Mouse (Mus musculus): ENCODE results near the gene Rpl28. TPM values are rescaled to one million over a fixed set of nuclear protein-coding genes. Genes with fewer than 3 reads are reported as not detected.

Gene Rpl28
- 203 and 211 TPM in 2 replicates for polyA plus RNA-seq (2014; fragmentation: Nextera tagmentation; extraction: Ambion mirVana)

DNA sequence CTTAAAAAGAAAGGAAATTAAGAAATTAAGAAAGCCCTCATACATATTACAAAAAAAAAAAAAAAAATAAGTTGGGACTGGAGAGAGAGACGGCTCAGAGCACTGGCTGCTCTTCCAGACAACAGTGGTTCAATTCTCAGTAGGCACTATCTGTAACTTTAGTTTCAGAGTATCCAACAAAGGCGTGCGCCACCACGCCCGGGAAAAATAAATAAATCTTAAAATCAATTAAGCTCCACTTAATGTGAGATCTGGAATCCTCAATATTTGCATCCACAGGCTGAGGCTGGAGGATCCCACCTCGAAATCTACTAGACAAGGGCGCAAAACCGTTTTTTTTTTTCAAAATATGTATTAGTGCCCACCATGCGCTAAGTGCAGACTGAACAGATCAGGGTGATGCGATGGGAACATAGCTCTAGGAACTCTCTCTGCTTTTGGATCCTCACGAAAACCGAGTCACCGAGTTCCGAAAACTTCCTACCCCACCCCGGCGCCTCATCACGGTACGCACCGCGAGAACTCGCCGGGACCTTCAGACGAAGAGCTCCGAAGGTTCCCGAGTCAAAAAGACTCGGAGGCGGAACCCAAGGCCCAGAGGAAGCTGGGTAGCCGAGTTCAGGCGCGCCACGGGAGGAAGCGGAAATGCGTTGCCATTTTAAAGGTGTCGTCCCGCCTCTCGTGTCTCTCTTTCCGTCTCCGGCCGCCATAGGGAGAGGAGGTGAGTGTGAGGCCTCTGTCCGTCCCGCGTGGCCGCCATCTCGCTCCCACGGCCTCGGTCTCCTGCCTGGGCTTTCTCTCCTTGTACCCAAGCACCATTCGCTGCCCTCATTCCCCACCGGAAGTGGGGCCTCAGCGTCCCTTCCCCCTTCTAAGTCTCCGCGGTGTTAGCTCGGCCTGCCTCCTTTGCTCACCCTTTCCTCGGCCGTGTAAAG lies at the start of gene Rpl28:
Gene Rpl28 (plus strand): TSS at position 597 of the 935 bp plus-strand sequence.
- Histone ChIP-seq H3K4me3 (ENCODE audit: low read depth, low read length) (peak within 1 kb of the TSS; percentile 70), H3K4me1 (ENCODE audit: control insufficient read depth, insufficient read depth, low read length) (peaks cover 13% of the 10 kb centered on the region), H3K4me2 (peak within 1 kb of the TSS; percentile 76), H3K27ac (ENCODE audit: low read depth, low read length) (peak within 1 kb of the TSS; percentile 78), H3K9me3 (ENCODE audit: control insufficient read depth, low read length) (no peaks in the 10 kb centered on the region), H3K36me3 (ENCODE audit: control insufficient read depth, insufficient read depth, low read length) (peaks cover 13% of the 10 kb centered on the region), H3K9ac (ENCODE audit: low read length) (peak within 1 kb of the TSS; percentile 92), H3K27me3 (ENCODE audit: control insufficient read depth, insufficient read depth, low read length) (peaks cover 11% of the 10 kb centered on the region; the same call in 1 of the 2 replicates)
- DNase-seq (ENCODE audit: low spot score, missing footprints) = peak; percentile 99
- ATAC-seq (ENCODE audit: low FRiP score) = peak; percentile 92
- 2% methylated on average over 54 of the region's 54 CpGs for WGBS

DNA sequence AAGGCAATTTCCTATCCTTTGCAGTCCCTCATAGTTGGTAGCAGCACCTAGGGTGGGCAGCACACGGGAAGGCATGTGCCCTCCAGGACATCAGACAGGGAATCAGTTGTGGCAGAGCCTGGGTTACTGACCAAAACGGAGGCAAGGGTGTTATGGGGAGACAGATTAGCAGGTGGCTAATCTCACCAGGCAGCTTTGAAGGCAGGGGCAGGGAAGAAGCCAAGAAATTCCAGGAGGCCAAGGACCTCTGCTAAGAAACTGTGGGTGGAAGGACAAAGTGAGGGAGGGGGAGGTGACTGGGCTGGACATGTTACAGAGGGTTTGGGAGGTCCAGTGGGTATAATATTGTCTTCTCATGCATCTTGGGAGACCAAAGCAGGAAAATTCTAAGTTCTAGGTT lies 49.3 kb upstream of the Rpl28 start:
- no peak for ATAC-seq (ENCODE audit: low FRiP score)
- no peak for DNase-seq (ENCODE audit: low spot score, missing footprints)
- Histone ChIP-seq H3K9me3 (ENCODE audit: control insufficient read depth, low read length) (no peaks in the 10 kb centered on the region), H3K27me3 (ENCODE audit: control insufficient read depth, insufficient read depth, low read length) (no peaks in the 10 kb centered on the region), H3K36me3 (ENCODE audit: control insufficient read depth, insufficient read depth, low read length) (no peaks in the 10 kb centered on the region), H3K9ac (ENCODE audit: low read length) (no peak overlapping the region), H3K27ac (ENCODE audit: low read depth, low read length) (no peak overlapping the region), H3K4me1 (ENCODE audit: control insufficient read depth, insufficient read depth, low read length) (peaks cover 19% of the 10 kb centered on the region), H3K4me2 (no peak overlapping the region), H3K4me3 (ENCODE audit: low read depth, low read length) (no peak overlapping the region)
- WGBS = 76% methylated on average over 2 of the region's 2 CpGs

DNA sequence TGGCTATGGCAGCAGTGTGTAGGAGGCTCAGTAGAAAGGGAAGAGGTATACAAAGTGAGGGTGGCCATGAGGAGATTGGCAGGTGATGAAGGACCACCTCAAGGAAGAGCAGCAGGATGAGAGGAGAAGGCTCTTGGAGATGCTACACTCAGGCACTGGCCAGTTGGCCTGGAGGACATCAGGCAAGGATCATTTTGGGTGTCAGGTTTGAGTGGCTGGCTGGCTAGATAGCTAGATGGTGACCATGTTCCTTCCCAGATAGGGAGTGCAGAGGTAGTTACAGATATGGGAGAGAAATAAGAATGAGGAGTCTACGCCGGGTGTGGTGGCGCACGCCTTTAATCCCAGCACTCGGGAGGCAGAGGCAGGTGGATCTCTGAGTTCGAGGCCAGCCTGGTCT lies 47.8 kb upstream of the Rpl28 start:
- Histone ChIP-seq H3K36me3 (ENCODE audit: control insufficient read depth, insufficient read depth, low read length) (no peaks in the 10 kb centered on the region), H3K9ac (ENCODE audit: low read length) (no peak overlapping the region), H3K4me1 (ENCODE audit: control insufficient read depth, insufficient read depth, low read length) (peaks cover 19% of the 10 kb centered on the region), H3K4me2 (no peak overlapping the region), H3K27ac (ENCODE audit: low read depth, low read length) (no peak overlapping the region), H3K4me3 (ENCODE audit: low read depth, low read length) (no peak overlapping the region), H3K9me3 (ENCODE audit: control insufficient read depth, low read length) (no peaks in the 10 kb centered on the region), H3K27me3 (ENCODE audit: control insufficient read depth, insufficient read depth, low read length) (no peaks in the 10 kb centered on the region)
- no peak for ATAC-seq (ENCODE audit: low FRiP score)
- WGBS = 97% methylated on average over 6 of the region's 6 CpGs
- DNase-seq (ENCODE audit: low spot score, missing footprints) = no peak

DNA sequence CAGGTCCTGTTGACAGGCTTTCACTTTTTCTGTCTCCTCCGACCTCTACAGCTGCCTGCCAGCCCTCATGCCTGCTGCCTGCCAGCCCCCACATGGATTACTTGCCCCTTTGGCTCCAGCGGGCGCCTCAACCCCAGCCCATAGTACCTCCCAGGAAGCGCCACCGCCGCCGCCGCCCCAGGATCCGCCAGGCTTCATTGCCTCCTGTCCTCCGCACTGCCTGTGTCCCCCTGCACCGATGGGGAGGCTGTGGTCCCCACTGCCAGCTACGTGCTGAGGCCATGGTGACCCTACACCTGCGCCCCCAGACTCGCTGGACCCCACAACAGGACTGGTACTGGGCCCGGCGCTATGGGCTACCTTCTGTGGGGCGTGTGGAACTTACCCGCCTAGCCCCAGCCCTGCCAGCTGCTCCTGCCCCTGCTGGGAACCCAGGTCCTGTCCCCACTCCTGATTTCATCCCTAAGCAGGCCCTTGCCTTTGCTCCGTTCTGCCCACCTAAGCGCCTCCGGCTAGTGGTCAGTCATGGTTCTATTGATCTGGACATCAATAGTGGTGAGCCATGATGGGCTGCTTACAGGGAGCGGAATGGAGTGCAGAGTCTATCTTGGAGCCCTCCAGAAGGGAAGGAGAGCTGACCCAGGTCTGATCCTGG lies 46.2 kb upstream of the Rpl28 start:
- H3K27me3 ChIP-seq (ENCODE audit: control insufficient read depth, insufficient read depth, low read length) = no peaks in the 10 kb centered on the region
- peaks cover 9% of the 10 kb centered on the region for H3K4me1 ChIP-seq (ENCODE audit: control insufficient read depth, insufficient read depth, low read length)
- H3K36me3 ChIP-seq (ENCODE audit: control insufficient read depth, insufficient read depth, low read length) = no peaks in the 10 kb centered on the region
- no peak for ATAC-seq (ENCODE audit: low FRiP score)
- WGBS = 86% methylated on average over 22 of the region's 22 CpGs
- no peak for DNase-seq (ENCODE audit: low spot score, missing footprints)
- no peak overlapping the region for H3K9ac ChIP-seq (ENCODE audit: low read length)
- no peak overlapping the region for H3K27ac ChIP-seq (ENCODE audit: low read depth, low read length)
- H3K4me3 ChIP-seq (ENCODE audit: low read depth, low read length) = no peak overlapping the region
- H3K9me3 ChIP-seq (ENCODE audit: control insufficient read depth, low read length) = no peaks in the 10 kb centered on the region
- no peak overlapping the region for H3K4me2 ChIP-seq

DNA sequence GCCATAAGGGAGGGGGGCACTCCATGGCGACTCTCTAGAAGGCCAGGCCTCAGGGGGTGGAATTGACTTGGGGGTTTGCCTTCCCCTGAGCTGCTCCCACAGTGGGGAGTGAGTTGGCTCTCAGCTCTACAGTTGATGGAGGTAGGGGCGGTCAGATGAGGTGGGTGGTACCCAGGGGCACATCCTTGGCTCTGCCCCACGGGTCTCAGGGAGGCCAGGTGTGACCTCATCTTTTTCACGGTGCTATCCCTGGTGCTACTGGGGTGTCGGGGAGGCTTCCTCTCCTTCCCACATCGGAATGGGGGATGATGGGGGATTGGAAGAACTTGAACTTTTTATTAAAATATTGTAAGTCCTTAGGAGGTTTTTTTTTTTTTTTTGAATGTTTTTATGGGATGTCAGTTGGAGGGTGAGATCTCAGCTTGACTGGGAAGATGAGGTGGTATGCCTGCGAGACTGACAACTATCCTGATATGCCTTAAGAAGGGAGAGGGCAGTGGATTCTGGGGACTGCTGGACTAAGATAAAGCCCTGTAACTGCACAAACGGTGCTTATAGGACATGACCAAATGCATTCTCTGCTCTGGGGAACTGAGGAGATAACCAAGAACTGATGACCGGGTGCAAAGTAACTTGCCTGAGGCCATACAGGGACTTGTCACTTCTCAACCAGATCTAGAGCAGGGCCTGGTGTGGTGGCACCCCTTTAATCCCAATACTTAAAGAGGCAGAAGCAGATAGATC lies 45.3 kb upstream of the Rpl28 start:
- H3K27me3 ChIP-seq (ENCODE audit: control insufficient read depth, insufficient read depth, low read length) = no peaks in the 10 kb centered on the region
- DNase-seq (ENCODE audit: low spot score, missing footprints) = no peak
- no peak overlapping the region for H3K27ac ChIP-seq (ENCODE audit: low read depth, low read length)
- no peak overlapping the region for H3K4me3 ChIP-seq (ENCODE audit: low read depth, low read length)
- no peak for ATAC-seq (ENCODE audit: low FRiP score)
- no peak overlapping the region for H3K4me2 ChIP-seq
- no peaks in the 10 kb centered on the region for H3K36me3 ChIP-seq (ENCODE audit: control insufficient read depth, insufficient read depth, low read length)
- WGBS = 78% methylated on average over 9 of the region's 9 CpGs
- H3K9me3 ChIP-seq (ENCODE audit: control insufficient read depth, low read length) = no peaks in the 10 kb centered on the region
- H3K4me1 ChIP-seq (ENCODE audit: control insufficient read depth, insufficient read depth, low read length) = peaks cover 6% of the 10 kb centered on the region
- no peak overlapping the region for H3K9ac ChIP-seq (ENCODE audit: low read length)

DNA sequence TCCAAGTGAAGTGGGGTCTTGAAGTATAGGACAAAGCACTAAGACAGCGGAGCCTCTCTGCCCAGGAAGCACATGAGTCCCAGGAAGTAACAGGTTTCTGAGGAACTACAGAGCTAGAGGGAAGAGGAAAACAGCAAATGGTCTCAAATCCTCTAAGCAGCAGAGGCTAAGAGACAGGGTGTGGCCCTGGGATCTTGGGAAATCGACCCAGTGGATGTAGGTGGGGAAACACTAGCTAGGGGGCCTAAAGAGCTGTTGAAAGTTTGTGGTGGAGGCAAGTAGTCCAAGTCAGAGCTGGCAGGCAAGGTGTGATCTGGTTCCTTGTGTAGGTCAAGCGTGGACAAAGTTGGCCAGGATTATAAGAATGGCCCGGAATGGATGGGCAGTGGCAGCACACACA lies 44.4 kb upstream of the Rpl28 start:
- no peaks in the 10 kb centered on the region for H3K27me3 ChIP-seq (ENCODE audit: control insufficient read depth, insufficient read depth, low read length)
- ATAC-seq (ENCODE audit: low FRiP score) = no peak
- WGBS = 79% methylated on average over 4 of the region's 4 CpGs

DNA sequence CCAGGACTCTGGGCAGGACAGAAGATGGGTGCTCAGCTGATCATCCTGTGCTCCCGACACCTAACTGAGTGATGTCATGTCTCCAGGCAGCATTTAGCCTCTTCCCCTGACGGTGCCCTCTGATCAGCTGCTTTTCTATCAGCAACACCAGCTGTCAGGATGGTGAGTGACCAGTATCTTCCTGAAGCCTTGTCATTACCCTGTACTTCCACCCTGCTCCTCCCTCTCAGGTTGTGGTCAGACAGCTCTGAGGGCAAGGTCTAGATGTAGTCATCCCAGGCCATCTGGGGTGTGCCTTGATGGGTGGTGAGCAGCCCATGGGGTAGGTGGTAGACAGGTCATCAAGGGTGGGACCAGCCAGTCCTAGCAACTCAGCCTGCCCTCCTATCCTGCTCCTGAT lies 43.5 kb upstream of the Rpl28 start:
- H3K4me3 ChIP-seq (ENCODE audit: low read depth, low read length) = no peak overlapping the region
- H3K27ac ChIP-seq (ENCODE audit: low read depth, low read length) = no peak overlapping the region
- peaks cover 12% of the 10 kb centered on the region for H3K4me1 ChIP-seq (ENCODE audit: control insufficient read depth, insufficient read depth, low read length)
- H3K4me2 ChIP-seq = no peak overlapping the region
- no peak overlapping the region for H3K9ac ChIP-seq (ENCODE audit: low read length)
- 80% methylated on average over 2 of the region's 2 CpGs for WGBS
- no peaks in the 10 kb centered on the region for H3K36me3 ChIP-seq (ENCODE audit: control insufficient read depth, insufficient read depth, low read length)
- no peaks in the 10 kb centered on the region for H3K9me3 ChIP-seq (ENCODE audit: control insufficient read depth, low read length)
- H3K27me3 ChIP-seq (ENCODE audit: control insufficient read depth, insufficient read depth, low read length) = no peaks in the 10 kb centered on the region
- ATAC-seq (ENCODE audit: low FRiP score) (no peak), DNase-seq (ENCODE audit: low spot score, missing footprints) (no peak)

More for the DNA sequence above, 44.4 kb upstream of the Rpl28 start:
- Histone ChIP-seq H3K4me2 (no peak overlapping the region), H3K4me3 (ENCODE audit: low read depth, low read length) (no peak overlapping the region), H3K4me1 (ENCODE audit: control insufficient read depth, insufficient read depth, low read length) (peaks cover 12% of the 10 kb centered on the region), H3K9me3 (ENCODE audit: control insufficient read depth, low read length) (no peaks in the 10 kb centered on the region), H3K9ac (ENCODE audit: low read length) (no peak overlapping the region), H3K27ac (ENCODE audit: low read depth, low read length) (no peak overlapping the region), H3K36me3 (ENCODE audit: control insufficient read depth, insufficient read depth, low read length) (no peaks in the 10 kb centered on the region)
- DNase-seq (ENCODE audit: low spot score, missing footprints) = no peak

DNA sequence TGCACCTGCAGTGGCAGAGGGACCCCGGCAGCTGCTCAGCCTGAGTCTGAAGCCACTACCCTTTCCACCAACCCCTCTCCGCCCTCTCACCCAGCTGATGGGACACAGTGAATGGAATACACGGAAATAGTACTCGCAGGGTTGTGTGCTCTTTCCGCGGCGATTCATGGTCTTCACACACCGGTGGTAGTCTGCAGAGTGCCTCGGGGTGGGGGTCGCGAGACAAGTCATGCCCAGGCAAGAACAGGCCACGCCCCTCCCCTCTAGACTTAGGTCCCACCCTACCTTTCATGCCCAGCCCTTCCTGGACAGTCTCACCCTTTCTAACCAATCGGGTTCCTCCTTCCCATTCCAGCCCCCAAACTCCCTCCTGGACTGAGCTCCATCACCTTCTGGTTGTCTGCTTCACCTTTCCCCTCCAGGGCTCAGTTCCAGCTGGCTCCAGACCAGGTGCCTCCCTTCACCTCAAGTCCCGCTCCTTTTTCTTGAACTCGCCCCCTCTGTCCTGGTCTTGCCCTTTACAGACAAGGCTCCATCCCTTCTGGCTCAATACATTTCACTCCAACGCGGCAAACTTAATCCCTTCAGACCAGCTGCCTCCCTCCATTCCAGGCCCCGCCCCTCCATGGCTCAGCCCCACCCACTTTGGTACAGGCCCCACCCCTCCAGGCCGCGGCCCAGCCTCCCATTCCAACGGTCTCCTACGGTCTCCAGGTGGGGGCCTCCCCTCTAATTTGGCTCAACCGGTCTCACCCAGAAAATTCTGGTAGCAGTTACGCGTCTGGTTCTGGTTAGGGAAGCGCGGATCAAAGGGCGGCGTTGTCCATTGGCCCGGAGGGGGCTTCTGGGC lies 40.5 kb upstream of the Rpl28 start:
- Histone ChIP-seq H3K27me3 (ENCODE audit: control insufficient read depth, insufficient read depth, low read length) (no peaks in the 10 kb centered on the region), H3K4me1 (ENCODE audit: control insufficient read depth, insufficient read depth, low read length) (peaks cover 12% of the 10 kb centered on the region), H3K9ac (ENCODE audit: low read length) (peak overlapping the region; percentile 49), H3K4me2 (peak overlapping the region; percentile 51), H3K36me3 (ENCODE audit: control insufficient read depth, insufficient read depth, low read length) (no peaks in the 10 kb centered on the region), H3K27ac (ENCODE audit: low read depth, low read length) (no peak overlapping the region), H3K4me3 (ENCODE audit: low read depth, low read length) (peak overlapping the region; percentile 30), H3K9me3 (ENCODE audit: control insufficient read depth, low read length) (no peaks in the 10 kb centered on the region)
- 2% methylated on average over 30 of the region's 30 CpGs for WGBS
- peak; percentile 82 for ATAC-seq (ENCODE audit: low FRiP score)
- DNase-seq (ENCODE audit: low spot score, missing footprints) = no peak

Data from midbrain, embryonic 11.5 days (tissue).